Mouse (Mus musculus) kidney, embryonic 15.5 days (tissue): Measurements from ENCODE around the gene Rph3a. TPM values are rescaled to one million over a fixed set of nuclear protein-coding genes. Genes with fewer than 3 reads are reported as not detected.

Experiments used
- ATAC-seq: fragments of 200-750 bp; cut with Nextera tagmentation; replicated peaks from 2 replicates; pipeline ENCODE4 v1.8.0; 2017; ENCODE audit warnings: moderate TSS enrichment; ENCODE audit not compliant: low FRiP score
- H3K27ac ChIP-seq: fragments of 300-500 bp; sonication (generic); 2 replicates; pipeline ENCODE4 v1.5.1; 2015; ENCODE audit warnings: mild to moderate bottlenecking, inconsistent platforms
- H3K27me3 ChIP-seq: fragments of 300-500 bp; sonication (generic); 2 replicates; pipeline ENCODE4 v1.6.1; 2015; ENCODE audit warnings: inconsistent platforms
- H3K36me3 ChIP-seq: fragments of 300-500 bp; sonication (generic); 2 replicates; pipeline ENCODE4 v1.6.1; 2015; ENCODE audit warnings: inconsistent platforms
- H3K4me1 ChIP-seq: fragments of 300-500 bp; sonication (generic); 2 replicates; pipeline ENCODE4 v1.6.1; 2015; ENCODE audit warnings: inconsistent platforms
- H3K4me2 ChIP-seq: fragments of 300-500 bp; sonication (generic); 2 replicates; pipeline ENCODE4 v1.6.1; 2015; ENCODE audit warnings: moderate library complexity, mild to moderate bottlenecking, inconsistent platforms
- H3K4me3 ChIP-seq: fragments of 300-500 bp; sonication (generic); replicated peaks from 2 replicates; pipeline ENCODE4 v1.5.1; 2015; ENCODE audit warnings: mild to moderate bottlenecking, inconsistent platforms
- H3K9ac ChIP-seq: fragments of 300-500 bp; sonication (generic); 2 replicates; pipeline ENCODE4 v1.6.1; 2015; ENCODE audit warnings: mild to moderate bottlenecking, inconsistent platforms
- H3K9me3 ChIP-seq: fragments of 300-500 bp; sonication (generic); replicated peaks from 2 replicates; pipeline ENCODE4 v1.6.1; 2016; ENCODE audit warnings: inconsistent platforms
- WGBS: fragments of 180-500 bp; shearing (Covaris S2); methylation state at CpG from one replicate; pipeline ENCODE4 v1.1.7; 2015; ENCODE audit warnings: mixed read lengths; 5-methylcytosine and 5-hydroxymethylcytosine counted together
- polyA plus RNA-seq: library from polyadenylated mRNA; unstranded; fragments of >200 nt; fragmentation: Nextera tagmentation; extraction: Ambion mirVana; gene quantifications from 2 replicates; pipeline ENCODE4 v1.2.1, GENCODE M21; 2015

Rph3a gene
- polyA plus RNA-seq, 1 experiment from 2014 or later = 0.18 TPM

- Histone ChIP-seq H3K9ac (no peak overlapping the region), H3K27ac (no peak overlapping the region), H3K4me1 (no peaks in the 10 kb centered on the region), H3K4me2 (no peak overlapping the region), H3K27me3 (peaks cover 13% of the 10 kb centered on the region), H3K36me3 (no peaks in the 10 kb centered on the region), H3K4me3 (no peak overlapping the region), H3K9me3 (no peaks in the 10 kb centered on the region)
- 89% methylated on average over 1 of the region's 1 CpGs for WGBS
- no peak for ATAC-seq
Observed at GRCm38 (mm10) chr5:120971326-120971725, 38.6 kb downstream of the Rph3a start.

GRCm38 (mm10) chr5:120969703-120970102, 40.2 kb downstream of the Rph3a start:
- Histone ChIP-seq H3K27me3 (peaks cover 13% of the 10 kb centered on the region), H3K4me1 (no peaks in the 10 kb centered on the region), H3K4me3 (no peak overlapping the region), H3K9ac (no peak overlapping the region), H3K9me3 (no peaks in the 10 kb centered on the region), H3K4me2 (no peak overlapping the region), H3K27ac (no peak overlapping the region), H3K36me3 (no peaks in the 10 kb centered on the region)
- 27% methylated on average over 4 of the region's 4 CpGs for WGBS
- no peak for ATAC-seq

- WGBS = 87% methylated on average over 8 of the region's 8 CpGs
- Histone ChIP-seq H3K4me3 (no peak overlapping the region), H3K9ac (no peak overlapping the region), H3K4me1 (no peaks in the 10 kb centered on the region), H3K4me2 (no peak overlapping the region), H3K9me3 (no peaks in the 10 kb centered on the region), H3K27ac (no peak overlapping the region), H3K27me3 (peaks cover 13% of the 10 kb centered on the region), H3K36me3 (no peaks in the 10 kb centered on the region)
- ATAC-seq = no peak
Observed at GRCm38 (mm10) chr5:120968799-120969198, 41.1 kb downstream of the Rph3a start.

- H3K4me1 ChIP-seq = no peaks in the 10 kb centered on the region
- no peak overlapping the region for H3K9ac ChIP-seq
- no peak overlapping the region for H3K27ac ChIP-seq
- H3K27me3 ChIP-seq = peaks cover 13% of the 10 kb centered on the region
- no peaks in the 10 kb centered on the region for H3K36me3 ChIP-seq
- H3K9me3 ChIP-seq = no peaks in the 10 kb centered on the region
- WGBS = 58% methylated on average over 4 of the region's 4 CpGs
- no peak overlapping the region for H3K4me3 ChIP-seq
- no peak overlapping the region for H3K4me2 ChIP-seq
- no peak for ATAC-seq
Observed at GRCm38 (mm10) chr5:120968134-120968532, 41.8 kb downstream of the Rph3a start.

GRCm38 (mm10) chr5:120967355-120968133, 42.3 kb downstream of the Rph3a start:
- Histone ChIP-seq H3K27ac (no peak overlapping the region), H3K4me1 (no peaks in the 10 kb centered on the region), H3K4me2 (no peak overlapping the region), H3K27me3 (peaks cover 13% of the 10 kb centered on the region), H3K4me3 (no peak overlapping the region), H3K9ac (no peak overlapping the region), H3K36me3 (no peaks in the 10 kb centered on the region), H3K9me3 (no peaks in the 10 kb centered on the region)
- no peak for ATAC-seq
- WGBS = 56% methylated on average over 13 of the region's 13 CpGs

GRCm38 (mm10) chr5:120966894-120967293, 43.0 kb downstream of the Rph3a start:
- Histone ChIP-seq H3K4me3 (no peak overlapping the region), H3K27me3 (peaks cover 13% of the 10 kb centered on the region), H3K36me3 (no peaks in the 10 kb centered on the region), H3K4me1 (no peaks in the 10 kb centered on the region), H3K4me2 (no peak overlapping the region), H3K27ac (no peak overlapping the region), H3K9ac (no peak overlapping the region), H3K9me3 (no peaks in the 10 kb centered on the region)
- WGBS = 78% methylated on average over 8 of the region's 8 CpGs
- ATAC-seq = no peak

- no peak overlapping the region for H3K27ac ChIP-seq
- WGBS = 45% methylated on average over 4 of the region's 4 CpGs
- no peaks in the 10 kb centered on the region for H3K9me3 ChIP-seq
- H3K36me3 ChIP-seq = no peaks in the 10 kb centered on the region
- H3K9ac ChIP-seq = no peak overlapping the region
- H3K4me2 ChIP-seq = no peak overlapping the region
- ATAC-seq = no peak
- H3K4me1 ChIP-seq = no peaks in the 10 kb centered on the region
- H3K4me3 ChIP-seq = no peak overlapping the region
- H3K27me3 ChIP-seq = peaks cover 13% of the 10 kb centered on the region
Observed at GRCm38 (mm10) chr5:120966156-120966555, 43.7 kb downstream of the Rph3a start.

- H3K9ac ChIP-seq = no peak overlapping the region
- no peak overlapping the region for H3K4me2 ChIP-seq
- 50% methylated on average over 4 of the region's 4 CpGs for WGBS
Observed at GRCm38 (mm10) chr5:120961004-120961403, 48.9 kb downstream of the Rph3a start.

GRCm38 (mm10) chr5:120953974-120954373, 55.9 kb downstream of the Rph3a start:
- Histone ChIP-seq H3K27me3 (no peaks in the 10 kb centered on the region), H3K9ac (no peak overlapping the region), H3K27ac (no peak overlapping the region), H3K4me3 (no peak overlapping the region), H3K4me1 (no peaks in the 10 kb centered on the region), H3K4me2 (no peak overlapping the region), H3K9me3 (no peaks in the 10 kb centered on the region), H3K36me3 (no peaks in the 10 kb centered on the region)
- ATAC-seq = no peak
- 18% methylated on average over 5 of the region's 5 CpGs for WGBS

More at GRCm38 (mm10) chr5:120961004-120961403, 48.9 kb downstream of the Rph3a start:
- H3K27me3 ChIP-seq = no peaks in the 10 kb centered on the region
- no peaks in the 10 kb centered on the region; the same call in 1 of the 2 replicates for H3K9me3 ChIP-seq
- no peak overlapping the region for H3K4me3 ChIP-seq
- no peaks in the 10 kb centered on the region for H3K36me3 ChIP-seq
- H3K4me1 ChIP-seq = no peaks in the 10 kb centered on the region
- H3K27ac ChIP-seq = no peak overlapping the region
- ATAC-seq = no peak

GRCm38 (mm10) chr5:120952242-120952770, 57.6 kb downstream of the Rph3a start:
- Histone ChIP-seq H3K9me3 (no peaks in the 10 kb centered on the region), H3K4me3 (no peak overlapping the region), H3K36me3 (no peaks in the 10 kb centered on the region), H3K4me1 (no peaks in the 10 kb centered on the region), H3K27ac (no peak overlapping the region), H3K27me3 (no peaks in the 10 kb centered on the region), H3K4me2 (no peak overlapping the region), H3K9ac (no peak overlapping the region)
- WGBS = 61% methylated on average over 10 of the region's 10 CpGs
- ATAC-seq = no peak

- 66% methylated on average over 10 of the region's 10 CpGs for WGBS
- H3K9ac ChIP-seq = no peak overlapping the region
Observed at GRCm38 (mm10) chr5:120942076-120942475, 67.8 kb downstream of the Rph3a start.

GRCm38 (mm10) chr5:120938586-120938985, 71.3 kb downstream of the Rph3a start:
- H3K4me2 ChIP-seq = no peak overlapping the region
- no peaks in the 10 kb centered on the region for H3K4me1 ChIP-seq
- no peak for ATAC-seq
- 49% methylated on average over 8 of the region's 8 CpGs for WGBS
- H3K27ac ChIP-seq = no peak overlapping the region
- no peak overlapping the region for H3K9ac ChIP-seq
- H3K36me3 ChIP-seq = no peaks in the 10 kb centered on the region
- H3K9me3 ChIP-seq = no peaks in the 10 kb centered on the region
- no peak overlapping the region for H3K4me3 ChIP-seq
- H3K27me3 ChIP-seq = no peaks in the 10 kb centered on the region

More at GRCm38 (mm10) chr5:120942076-120942475, 67.8 kb downstream of the Rph3a start:
- no peak overlapping the region for H3K27ac ChIP-seq
- H3K9me3 ChIP-seq = no peaks in the 10 kb centered on the region
- no peak overlapping the region for H3K4me2 ChIP-seq
- no peak overlapping the region for H3K4me3 ChIP-seq
- ATAC-seq = no peak
- no peaks in the 10 kb centered on the region for H3K36me3 ChIP-seq
- H3K27me3 ChIP-seq = no peaks in the 10 kb centered on the region
- no peaks in the 10 kb centered on the region; the same call in 1 of the 2 replicates for H3K4me1 ChIP-seq
